Mouse (Mus musculus): Measurements from ENCODE around the gene Kif1bp. TPM values are rescaled to one million over a fixed set of nuclear protein-coding genes. Genes with fewer than 3 reads are reported as not detected.

Gene Kif1bp
- total RNA-seq, 1 experiment = 17.3 TPM

GRCm38 (mm10) chr10:62520911-62521310 is 57.3 kb downstream of the Kif1bp start:
- Histone ChIP-seq H3K9me3 (ENCODE audit: control insufficient read depth, insufficient read depth, low read depth, low read length) (no peaks in the 10 kb centered on the region), H3K4me1 (ENCODE audit: control insufficient read depth in 2 of 2, insufficient read depth in 2 of 2, low read length in 2 of 2, poor library complexity in 1 of 2) (peaks cover 9 to 16% of the 10 kb centered on the region in 2 experiments; a peak in 2 of 4 replicates), H3K4me3 (ENCODE audit: insufficient read depth in 1 of 2, low read depth in 1 of 2, low read length in 2 of 2, poor library complexity in 1 of 2, severe bottlenecking in 1 of 2) (no peak overlapping the region), H3K27ac (ENCODE audit: insufficient read depth, low read depth, low read length, poor library complexity, severe bottlenecking) (no peak overlapping the region), H3K36me3 (ENCODE audit: control insufficient read depth, insufficient read depth, low read length, poor library complexity, severe bottlenecking) (no peaks in the 10 kb centered on the region), H3K9ac (ENCODE audit: insufficient read depth, low read depth, low read length, poor library complexity, severe bottlenecking) (no peak overlapping the region)
- TF ChIP-seq ZNF384 (IDR thresholded peaks at IDR 0.05; ENCODE audit: low read depth, low read length) (no peak), ZC3H11A (IDR thresholded peaks at IDR 0.05; ENCODE audit: borderline replicate concordance, low read depth, low read length) (no peak), CHD2 (IDR thresholded peaks at IDR 0.05; ENCODE audit: low read depth, low read length) (no peak), HCFC1 (IDR thresholded peaks at IDR 0.05; ENCODE audit: borderline replicate concordance, insufficient read depth, low read length) (no peak), MAFK (IDR thresholded peaks at IDR 0.05; ENCODE audit: insufficient read depth, low read depth, low read length) (no peak)
- DNase-seq (ENCODE audit: low read depth, low spot score) = no peak
- in situ Hi-C loops (cut with MboI; ENCODE audit: low sequenced_read_pairs in 2 of 2, unreplicated experiment in 2 of 2) = no loop called here

- in situ Hi-C loops (cut with MboI; ENCODE audit: low sequenced_read_pairs in 2 of 2, unreplicated experiment in 2 of 2) = no loop called here
- no peak overlapping the region for H3K4me3 ChIP-seq (ENCODE audit: insufficient read depth in 1 of 2, low read depth in 1 of 2, low read length in 2 of 2, poor library complexity in 1 of 2, severe bottlenecking in 1 of 2)
- H3K9ac ChIP-seq (ENCODE audit: insufficient read depth, low read depth, low read length, poor library complexity, severe bottlenecking) = no peak overlapping the region
- H3K4me1 ChIP-seq (ENCODE audit: control insufficient read depth in 2 of 2, insufficient read depth in 2 of 2, low read length in 2 of 2, poor library complexity in 1 of 2) = peaks cover 9 to 13% of the 10 kb centered on the region in 2 experiments; a peak in 2 of 4 replicates
- H3K36me3 ChIP-seq (ENCODE audit: control insufficient read depth, insufficient read depth, low read length, poor library complexity, severe bottlenecking) = no peaks in the 10 kb centered on the region
- TF ChIP-seq CHD2 (IDR thresholded peaks at IDR 0.05; ENCODE audit: low read depth, low read length) (no peak), ZC3H11A (IDR thresholded peaks at IDR 0.05; ENCODE audit: borderline replicate concordance, low read depth, low read length) (no peak), ZNF384 (IDR thresholded peaks at IDR 0.05; ENCODE audit: low read depth, low read length) (no peak), HCFC1 (IDR thresholded peaks at IDR 0.05; ENCODE audit: borderline replicate concordance, insufficient read depth, low read length) (no peak), MAFK (IDR thresholded peaks at IDR 0.05; ENCODE audit: insufficient read depth, low read depth, low read length) (no peak)
- DNase-seq (ENCODE audit: low read depth, low spot score) = no peak
- no peak overlapping the region for H3K27ac ChIP-seq (ENCODE audit: insufficient read depth, low read depth, low read length, poor library complexity, severe bottlenecking)
- H3K9me3 ChIP-seq (ENCODE audit: control insufficient read depth, insufficient read depth, low read depth, low read length) = no peaks in the 10 kb centered on the region
Observed at GRCm38 (mm10) chr10:62517511-62517910, 60.7 kb downstream of the Kif1bp start.

- Histone ChIP-seq H3K27ac (ENCODE audit: insufficient read depth, low read depth, low read length, poor library complexity, severe bottlenecking) (no peak overlapping the region), H3K4me3 (ENCODE audit: insufficient read depth in 1 of 2, low read depth in 1 of 2, low read length in 2 of 2, poor library complexity in 1 of 2, severe bottlenecking in 1 of 2) (no peak overlapping the region), H3K36me3 (ENCODE audit: control insufficient read depth, insufficient read depth, low read length, poor library complexity, severe bottlenecking) (no peaks in the 10 kb centered on the region), H3K4me1 (ENCODE audit: control insufficient read depth in 2 of 2, insufficient read depth in 2 of 2, low read length in 2 of 2, poor library complexity in 1 of 2) (peaks cover 0 to 11% of the 10 kb centered on the region in 2 experiments; a peak in 3 of 4 replicates), H3K9me3 (ENCODE audit: control insufficient read depth, insufficient read depth, low read depth, low read length) (no peaks in the 10 kb centered on the region), H3K9ac (ENCODE audit: insufficient read depth, low read depth, low read length, poor library complexity, severe bottlenecking) (no peak overlapping the region)
- in situ Hi-C loops (cut with MboI; ENCODE audit: low sequenced_read_pairs in 2 of 2, unreplicated experiment in 2 of 2) = no loop called here
- no peak for DNase-seq (ENCODE audit: low read depth, low spot score)
- TF ChIP-seq ZC3H11A (IDR thresholded peaks at IDR 0.05; ENCODE audit: borderline replicate concordance, low read depth, low read length) = no peak
- no peak for TF ChIP-seq CHD2 (IDR thresholded peaks at IDR 0.05; ENCODE audit: low read depth, low read length)
- no peak for TF ChIP-seq HCFC1 (IDR thresholded peaks at IDR 0.05; ENCODE audit: borderline replicate concordance, insufficient read depth, low read length)
- TF ChIP-seq MAFK (IDR thresholded peaks at IDR 0.05; ENCODE audit: insufficient read depth, low read depth, low read length) = no peak
- TF ChIP-seq ZNF384 (IDR thresholded peaks at IDR 0.05; ENCODE audit: low read depth, low read length) = no peak
Observed at GRCm38 (mm10) chr10:62512855-62513254, 65.4 kb downstream of the Kif1bp start.

- DNase-seq (ENCODE audit: low read depth, low spot score) = no peak
- no peak overlapping the region for H3K27ac ChIP-seq (ENCODE audit: insufficient read depth, low read depth, low read length, poor library complexity, severe bottlenecking)
- no peak overlapping the region for H3K9ac ChIP-seq (ENCODE audit: insufficient read depth, low read depth, low read length, poor library complexity, severe bottlenecking)
- TF ChIP-seq CHD2 (IDR thresholded peaks at IDR 0.05; ENCODE audit: low read depth, low read length) (no peak), ZNF384 (IDR thresholded peaks at IDR 0.05; ENCODE audit: low read depth, low read length) (no peak), MAFK (IDR thresholded peaks at IDR 0.05; ENCODE audit: insufficient read depth, low read depth, low read length) (no peak), ZC3H11A (IDR thresholded peaks at IDR 0.05; ENCODE audit: borderline replicate concordance, low read depth, low read length) (no peak), HCFC1 (IDR thresholded peaks at IDR 0.05; ENCODE audit: borderline replicate concordance, insufficient read depth, low read length) (no peak)
- no peak overlapping the region for H3K4me3 ChIP-seq (ENCODE audit: insufficient read depth in 1 of 2, low read depth in 1 of 2, low read length in 2 of 2, poor library complexity in 1 of 2, severe bottlenecking in 1 of 2)
- peaks cover 0 to 5% of the 10 kb centered on the region in 2 experiments; a peak in 2 of 4 replicates for H3K4me1 ChIP-seq (ENCODE audit: control insufficient read depth in 2 of 2, insufficient read depth in 2 of 2, low read length in 2 of 2, poor library complexity in 1 of 2)
- H3K36me3 ChIP-seq (ENCODE audit: control insufficient read depth, insufficient read depth, low read length, poor library complexity, severe bottlenecking) = no peaks in the 10 kb centered on the region
- in situ Hi-C loops (cut with MboI; ENCODE audit: low sequenced_read_pairs in 2 of 2, unreplicated experiment in 2 of 2) = no loop called here
- no peaks in the 10 kb centered on the region for H3K9me3 ChIP-seq (ENCODE audit: control insufficient read depth, insufficient read depth, low read depth, low read length)
Observed at GRCm38 (mm10) chr10:62511528-62511927, 66.7 kb downstream of the Kif1bp start.

Data from ES-E14 (cell line).